Mouse (Mus musculus) liver, postnatal 0 days (tissue): ENCODE measurements around the gene Wdr82.

Experiments
- CTCF ChIP-seq: sonication (generic); IDR thresholded peaks from 2 replicates; pipeline ENCODE4 v1.5.1; 2016; ENCODE audit warnings: antibody characterized with exemption, low read depth
- EP300 ChIP-seq: IDR thresholded peaks from 2 replicates; pipeline ENCODE4 v1.6.1; 2016; ENCODE audit warnings: antibody characterized with exemption, low read depth, mild to moderate bottlenecking

DNA sequence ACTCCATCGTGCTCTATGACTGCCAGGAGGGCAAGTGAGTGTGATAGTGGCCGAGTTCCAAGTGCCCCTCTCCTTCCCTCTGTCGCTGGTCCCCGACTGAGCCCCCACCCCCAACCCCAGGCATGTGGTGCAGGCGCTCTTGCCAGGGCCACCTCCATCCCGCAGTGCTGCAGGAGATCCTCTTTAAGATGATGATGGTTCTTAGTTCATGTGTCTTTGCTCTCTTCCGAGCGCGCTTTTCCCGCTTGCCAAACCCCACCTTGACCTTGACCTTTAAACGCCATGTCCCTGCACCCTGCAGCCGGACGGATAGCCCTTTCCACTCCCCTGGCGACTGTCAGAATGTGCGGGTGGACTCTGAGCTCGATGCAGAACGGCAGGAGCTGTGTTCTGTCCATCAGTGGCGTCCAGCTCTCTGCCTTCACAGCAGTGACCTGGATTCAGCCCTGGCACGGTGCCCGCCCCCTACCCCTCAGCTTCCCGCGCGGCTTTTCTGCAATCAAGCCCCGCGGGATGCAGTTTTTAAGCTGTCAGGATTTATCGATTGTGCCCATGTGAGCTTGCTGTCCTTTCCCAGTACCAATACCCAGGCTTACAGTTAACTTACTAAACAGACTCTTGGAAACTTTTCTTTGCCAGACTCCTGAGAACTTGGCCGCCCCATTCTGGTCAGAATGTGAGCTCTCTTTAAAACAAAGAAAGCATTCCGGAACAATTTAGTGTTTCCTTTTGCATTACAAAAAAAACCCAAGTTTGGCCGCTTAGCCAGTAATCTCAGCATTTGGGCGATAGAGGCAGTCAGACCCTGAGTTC is 824 bp downstream of the Wdr82 start:
- TF ChIP-seq CTCF (no peak), EP300 (no peak)
